Mouse (Mus musculus): ENCODE data around the gene Pold1. TPM values are rescaled to one million over a fixed set of nuclear protein-coding genes. Genes with fewer than 3 reads are reported as not detected.

Pold1 gene
- total RNA-seq, 2 experiments from 2014 or later: 9.0 to 10.5 TPM

- TF ChIP-seq CTCF (conservative IDR thresholded peaks at IDR 0.05): no peak
- no peak for DNase-seq (ENCODE audit: low spot score in 2 of 2)
- no peak within 1 kb of the TSS for H3K4me3 ChIP-seq
- H3K27ac ChIP-seq: no peak within 1 kb of the TSS
Observed at GRCm38 (mm10) chr7:44572213-44572701, 23.6 kb upstream of the Pold1 start, which contains the start of gene Napsa. TSS of gene Napsa (plus strand) at chr7:44572380.

GRCm38 (mm10) chr7:44571811-44572210 lies 23.2 kb upstream of the Pold1 start:
- no peak for DNase-seq (ENCODE audit: low spot score in 2 of 2)
- no peak overlapping the region for H3K4me3 ChIP-seq
- TF ChIP-seq CTCF (conservative IDR thresholded peaks at IDR 0.05): no peak
- no peak overlapping the region for H3K27ac ChIP-seq

- no peak overlapping the region for H3K27ac ChIP-seq
- no peak for DNase-seq (ENCODE audit: low spot score in 2 of 2)
- H3K4me3 ChIP-seq: no peak overlapping the region
- TF ChIP-seq CTCF (conservative IDR thresholded peaks at IDR 0.05): no peak
Observed at GRCm38 (mm10) chr7:44570989-44571388, 22.3 kb upstream of the Pold1 start.

- H3K27ac ChIP-seq: no peak overlapping the region
- TF ChIP-seq CTCF (conservative IDR thresholded peaks at IDR 0.05): no peak
- no peak for DNase-seq (ENCODE audit: low spot score in 2 of 2)
- no peak overlapping the region for H3K4me3 ChIP-seq
Observed at GRCm38 (mm10) chr7:44568803-44569202, 20.2 kb upstream of the Pold1 start.

- no peak for DNase-seq (ENCODE audit: low spot score in 2 of 2)
- H3K4me3 ChIP-seq: no peak overlapping the region
- no peak for TF ChIP-seq CTCF (conservative IDR thresholded peaks at IDR 0.05)
- H3K27ac ChIP-seq: no peak overlapping the region
Observed at GRCm38 (mm10) chr7:44565414-44565813, 16.8 kb upstream of the Pold1 start.

GRCm38 (mm10) chr7:44564486-44564885 lies 15.8 kb upstream of the Pold1 start:
- no peak overlapping the region for H3K27ac ChIP-seq
- no peak for DNase-seq (ENCODE audit: low spot score in 2 of 2)
- no peak for TF ChIP-seq CTCF (conservative IDR thresholded peaks at IDR 0.05)
- no peak overlapping the region for H3K4me3 ChIP-seq

GRCm38 (mm10) chr7:44563284-44563683 lies 14.6 kb upstream of the Pold1 start:
- H3K4me3 ChIP-seq: no peak overlapping the region
- H3K27ac ChIP-seq: no peak overlapping the region
- DNase-seq (ENCODE audit: low spot score in 2 of 2): no peak
- no peak for TF ChIP-seq CTCF (conservative IDR thresholded peaks at IDR 0.05)

GRCm38 (mm10) chr7:44560435-44561400 lies 12.1 kb upstream of the Pold1 start:
- peak; percentile 87 for TF ChIP-seq CTCF (conservative IDR thresholded peaks at IDR 0.05)
- peak; percentile 73 to 84 for DNase-seq (ENCODE audit: low spot score in 2 of 2)
- Histone ChIP-seq H3K4me3 (no peak overlapping the region), H3K27ac (no peak overlapping the region)

- Histone ChIP-seq H3K27ac (no peak overlapping the region), H3K4me3 (no peak overlapping the region)
- no peak for DNase-seq (ENCODE audit: low spot score in 2 of 2)
- TF ChIP-seq CTCF (conservative IDR thresholded peaks at IDR 0.05): no peak
Observed at GRCm38 (mm10) chr7:44557629-44558028, 9.0 kb upstream of the Pold1 start.

- DNase-seq (ENCODE audit: low spot score in 2 of 2): peak; percentile 96 to 98
- Histone ChIP-seq H3K4me3 (peak within 1 kb of the TSS; percentile 99), H3K27ac (peak within 1 kb of the TSS; percentile 90)
- TF ChIP-seq CTCF (conservative IDR thresholded peaks at IDR 0.05): peak; percentile 51
Observed at GRCm38 (mm10) chr7:44553826-44554225, 5.2 kb upstream of the Pold1 start, which contains the start of gene Nr1h2. TSS of gene Nr1h2 (minus strand) at chr7:44553951.

GRCm38 (mm10) chr7:44553196-44553764 lies 4.6 kb upstream of the Pold1 start:
- no peak for TF ChIP-seq CTCF (conservative IDR thresholded peaks at IDR 0.05)
- Histone ChIP-seq H3K4me3 (peak overlapping the region; percentile 99), H3K27ac (peak overlapping the region; percentile 90)
- peak; percentile 41 to 64 for DNase-seq (ENCODE audit: low spot score in 2 of 2)

- no peak overlapping the region for H3K27ac ChIP-seq
- no peak for TF ChIP-seq CTCF (conservative IDR thresholded peaks at IDR 0.05)
- H3K4me3 ChIP-seq: peak overlapping the region; percentile 99
- DNase-seq (ENCODE audit: low spot score in 2 of 2): no peak
Observed at GRCm38 (mm10) chr7:44552141-44552908, 3.7 kb upstream of the Pold1 start.
